Mouse (Mus musculus) MEL-GATA-1-ER (cell line): ENCODE measurements around the gene Nufip2.

Source experiments
- DNase-seq: peaks from one replicate; pipeline ENCODE4 v3.0.0-alpha.2; 2012; ENCODE audit warnings: low read depth; ENCODE audit errors: extremely low read depth

The Nufip2 gene

DNA sequence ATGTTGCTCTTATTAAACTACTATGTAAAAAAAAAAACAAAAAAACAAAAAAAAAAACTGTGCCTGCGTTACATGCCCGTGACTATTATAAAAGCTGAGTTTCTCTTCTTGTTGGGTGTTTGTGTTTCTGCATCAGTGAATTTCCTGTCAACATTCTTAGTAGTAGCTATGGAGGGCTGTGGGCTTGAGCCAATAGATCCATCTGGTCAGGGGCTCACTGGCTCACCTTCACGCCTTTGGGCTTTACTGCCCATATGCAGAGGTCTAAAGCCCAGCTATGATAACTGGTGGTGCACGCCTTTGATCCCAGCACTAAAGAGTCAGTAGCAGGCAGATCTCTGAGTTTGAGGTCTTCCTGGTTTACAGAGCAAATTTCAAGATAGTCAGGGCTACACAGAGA, 83.5 kb downstream of the Nufip2 start:
- DNase-seq = no peak

GRCm38 (mm10) chr11:77770346-77770745, 84.4 kb downstream of the Nufip2 start:
- DNase-seq = no peak

DNA sequence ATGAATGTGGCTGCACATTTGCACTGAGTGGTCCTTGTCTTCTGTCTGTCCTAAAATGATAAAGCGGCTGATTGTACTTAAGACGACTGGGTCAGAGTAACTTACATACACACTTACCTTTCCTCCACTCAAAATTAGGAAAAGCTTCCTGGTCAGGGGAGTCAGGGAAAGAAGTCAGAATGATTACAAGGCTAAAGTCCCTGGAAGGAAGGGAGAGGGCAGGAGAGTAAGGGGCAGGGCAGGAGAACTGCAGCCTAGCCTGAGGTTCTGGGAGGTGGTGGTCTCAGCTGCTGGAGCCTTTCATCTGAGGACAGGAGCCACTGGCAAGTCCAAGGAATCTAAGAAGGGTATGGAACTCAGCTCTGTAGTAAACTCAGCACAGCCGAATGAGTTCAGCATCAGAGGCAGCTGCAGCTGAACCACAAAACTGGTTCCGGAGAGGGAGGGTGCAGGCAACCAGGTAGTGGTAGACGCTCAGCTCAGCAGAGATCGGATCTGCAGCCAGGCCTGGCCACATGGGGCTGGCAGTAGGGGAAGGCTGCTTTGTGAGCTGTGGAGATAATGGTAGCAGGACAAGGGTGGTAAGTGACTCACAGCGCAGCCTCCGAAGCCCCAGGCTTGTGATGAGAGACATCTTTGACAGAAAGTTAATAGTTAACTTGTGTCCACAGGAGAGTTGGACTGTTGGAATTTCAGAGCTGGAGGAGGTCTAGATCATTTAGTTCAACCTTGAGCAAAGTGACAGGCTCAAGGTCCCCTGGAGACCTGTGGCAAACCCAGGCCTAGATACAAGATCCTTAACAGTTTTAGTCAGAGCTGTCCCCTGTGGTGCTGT, 86.1 kb downstream of the Nufip2 start:
- peak; percentile 61 for DNase-seq

- DNase-seq = no peak
These were observed 89.9 kb downstream of the Nufip2 start for GRCm38 (mm10) chr11:77775701-77776400.

DNA sequence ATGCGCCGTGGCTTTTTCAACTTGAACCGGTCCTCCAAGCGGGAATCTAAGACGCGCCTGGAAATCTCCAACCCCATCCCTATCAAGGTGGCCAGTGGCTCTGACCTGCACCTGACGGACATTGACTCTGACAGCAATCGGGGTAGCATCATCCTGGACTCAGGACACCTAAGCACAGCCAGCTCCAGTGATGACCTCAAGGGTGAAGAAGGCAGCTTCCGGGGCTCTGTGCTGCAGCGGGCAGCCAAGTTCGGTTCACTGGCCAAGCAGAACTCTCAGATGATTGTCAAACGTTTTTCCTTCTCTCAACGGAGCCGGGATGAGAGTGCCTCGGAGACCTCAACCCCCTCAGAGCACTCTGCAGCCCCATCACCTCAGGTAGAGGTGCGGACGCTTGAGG, 91.5 kb downstream of the Nufip2 start:
- no peak for DNase-seq

DNA sequence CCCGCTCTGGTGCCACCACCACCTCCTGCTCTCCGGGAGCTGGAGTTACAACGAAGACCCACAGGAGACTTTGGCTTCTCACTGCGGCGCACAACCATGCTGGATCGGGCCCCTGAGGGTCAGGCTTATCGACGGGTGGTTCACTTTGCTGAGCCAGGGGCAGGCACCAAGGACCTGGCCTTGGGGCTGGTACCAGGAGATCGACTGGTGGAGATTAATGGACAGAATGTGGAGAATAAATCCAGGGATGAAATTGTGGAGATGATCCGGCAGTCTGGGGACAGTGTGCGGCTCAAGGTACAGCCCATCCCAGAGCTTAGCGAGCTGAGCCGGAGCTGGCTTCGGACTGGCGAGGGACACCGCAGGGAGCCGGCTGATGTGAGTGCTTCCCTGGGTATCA, 92.0 kb downstream of the Nufip2 start:
- no peak for DNase-seq

DNA sequence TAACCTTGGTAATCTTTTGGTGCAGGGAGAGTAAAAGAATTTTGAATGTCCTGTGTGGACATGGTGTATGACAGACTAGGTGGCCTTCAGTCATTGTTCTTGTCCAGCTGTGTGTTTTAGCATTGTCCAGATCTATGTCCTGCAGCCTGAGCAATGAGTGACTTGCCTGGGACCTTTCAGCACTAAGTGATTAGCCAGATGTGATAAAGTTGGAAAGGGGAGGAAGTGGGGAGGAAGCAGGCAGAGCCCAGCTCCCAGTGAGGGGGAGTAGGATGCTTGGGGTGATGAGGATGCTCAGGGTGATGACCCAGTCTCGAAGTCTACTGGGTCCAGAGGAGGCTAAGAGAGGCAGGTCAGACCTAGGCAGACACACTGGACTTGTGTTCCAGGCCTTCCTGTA, 93.3 kb downstream of the Nufip2 start:
- no peak for DNase-seq

DNA sequence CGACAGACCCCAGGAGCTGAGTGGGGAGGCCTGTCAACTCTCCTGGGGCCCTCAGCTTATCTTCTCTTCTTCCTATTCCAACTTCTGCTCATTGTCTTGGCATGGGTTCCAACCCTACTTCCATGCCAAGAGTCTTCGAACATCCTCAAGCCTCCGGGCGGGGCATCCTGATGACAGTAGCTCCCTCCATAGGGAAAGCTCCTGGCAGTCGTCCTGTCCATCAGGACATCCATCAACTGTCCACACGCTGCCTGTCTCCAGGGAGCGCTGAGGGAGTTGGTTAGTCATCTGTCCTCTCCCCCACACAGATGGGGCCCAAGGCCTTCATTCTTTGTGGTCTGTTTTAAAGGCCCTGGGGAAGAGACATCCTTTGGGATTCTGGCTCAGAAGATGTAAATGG, 95.1 kb downstream of the Nufip2 start:
- DNase-seq = no peak

DNA sequence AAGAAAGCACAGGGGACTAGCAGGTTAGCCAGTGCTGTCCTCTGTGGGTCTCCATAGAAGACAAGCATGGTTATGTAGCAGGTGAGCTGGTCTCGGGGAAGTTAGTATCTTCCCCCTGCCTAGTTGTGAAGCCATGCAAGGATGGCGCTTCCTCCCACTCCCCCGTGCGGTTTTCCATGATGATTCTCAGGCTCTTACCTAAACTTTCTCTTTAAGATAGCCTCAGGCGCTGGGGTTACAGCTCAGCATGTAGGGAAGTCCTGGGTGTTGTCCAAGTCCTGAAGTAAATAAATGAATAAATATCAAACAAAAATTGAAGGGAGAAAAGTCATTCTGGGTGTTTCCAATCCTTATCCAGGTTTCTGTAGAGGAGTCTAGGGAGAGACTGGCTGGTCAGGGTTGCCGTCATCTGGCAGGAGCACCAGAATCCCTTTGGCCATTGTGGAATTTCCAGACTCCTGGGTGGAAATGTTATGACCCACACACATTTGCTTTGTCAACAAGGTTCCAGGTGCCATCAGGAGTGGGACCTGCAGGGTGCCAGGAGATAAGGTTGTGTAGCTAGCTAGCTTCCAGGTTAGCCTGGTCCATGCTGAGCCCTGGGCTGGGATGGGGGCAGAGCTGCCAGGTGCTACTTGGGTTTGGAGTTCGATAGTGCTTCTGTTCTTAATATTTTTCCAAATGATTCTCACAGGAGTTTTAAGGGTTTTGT, 96.3 kb downstream of the Nufip2 start:
- DNase-seq = no peak

- no peak for DNase-seq
These were observed 97.3 kb downstream of the Nufip2 start for GRCm38 (mm10) chr11:77783211-77783746.

- no peak for DNase-seq
These were observed 98.0 kb downstream of the Nufip2 start for GRCm38 (mm10) chr11:77783747-77784646.

- no peak for DNase-seq
These were observed 98.9 kb downstream of the Nufip2 start for GRCm38 (mm10) chr11:77784894-77785293.

- DNase-seq = no peak
These were observed 99.4 kb downstream of the Nufip2 start for GRCm38 (mm10) chr11:77785396-77785767.

- DNase-seq = no peak
These were observed 100.0 kb downstream of the Nufip2 start for GRCm38 (mm10) chr11:77785768-77786561.

DNA sequence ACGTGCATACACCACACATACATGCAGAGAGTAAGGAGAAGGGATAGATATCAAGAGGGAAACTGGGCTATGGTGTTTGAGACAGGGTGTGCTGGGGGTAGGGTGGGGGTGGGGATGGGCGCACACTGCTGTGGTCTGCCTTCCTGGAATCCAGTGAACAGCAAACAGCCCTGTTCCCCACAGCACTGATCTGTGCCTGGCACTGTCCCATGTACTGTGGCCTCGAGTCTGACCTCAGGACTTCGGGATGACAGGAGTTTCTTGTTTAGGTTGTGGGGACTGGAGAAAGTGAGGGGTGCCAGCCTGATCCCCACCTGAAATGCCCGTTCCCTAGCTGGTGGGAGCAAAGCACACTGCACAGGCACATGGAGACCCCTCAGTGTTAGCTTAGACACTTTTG, 101.8 kb downstream of the Nufip2 start, which contains the start of gene Gm10277:
Gene Gm10277 (minus strand): TSS at position 41 of the 400 bp plus-strand sequence.
- DNase-seq = no peak

DNA sequence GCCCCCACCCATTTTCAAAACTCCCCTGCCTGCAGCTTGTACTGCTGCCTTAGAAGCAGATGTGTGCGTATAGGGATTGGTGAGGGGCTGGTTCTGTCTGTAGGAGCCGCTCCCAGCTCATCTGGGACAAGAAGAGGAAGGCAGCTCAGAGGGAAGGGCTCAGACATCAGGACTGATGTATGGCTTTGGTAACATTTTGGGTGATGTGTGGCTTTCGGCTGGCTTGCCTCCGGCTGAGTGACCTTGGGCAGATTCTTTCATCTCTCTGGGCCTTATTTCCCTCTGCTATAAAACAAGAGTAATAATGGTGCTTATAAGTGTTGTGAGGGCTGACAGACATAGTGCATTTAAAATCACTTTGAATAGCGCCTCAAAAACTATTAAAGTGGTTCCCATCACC, 103.6 kb downstream of the Nufip2 start:
- DNase-seq = no peak

GRCm38 (mm10) chr11:77790286-77790685, 104.3 kb downstream of the Nufip2 start:
- DNase-seq = no peak

DNA sequence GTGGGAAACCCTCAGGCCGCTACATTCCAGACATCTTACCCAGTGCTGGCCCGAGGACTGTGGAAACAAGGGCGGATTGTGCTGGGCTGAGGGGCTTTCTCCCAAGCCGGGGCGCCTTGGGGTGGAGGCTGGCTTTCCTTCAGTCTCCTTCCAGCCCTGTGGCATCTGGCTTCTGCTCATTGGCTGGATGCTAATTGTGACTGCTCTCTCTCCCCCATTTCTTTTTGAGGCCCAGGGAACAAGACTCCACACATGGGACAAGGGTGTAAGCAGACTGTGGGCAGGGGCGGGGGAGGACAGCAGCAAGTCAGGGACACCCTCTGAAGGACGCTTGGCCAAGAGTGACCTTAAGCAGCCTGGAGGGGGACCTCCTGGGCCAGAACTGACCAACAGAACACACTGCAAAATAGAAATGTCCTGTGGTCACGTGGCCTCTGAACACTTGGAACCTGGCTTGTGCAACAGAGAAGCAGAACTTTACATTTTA, 105.3 kb downstream of the Nufip2 start:
- DNase-seq = no peak
